11 mouse cellular contexts compared by ENCODE assay signal in genomic region chr3:95499024-95499423, GRCm38 (mm10). TPM values are rescaled to one million over a fixed set of nuclear protein-coding genes. Genes with fewer than 3 reads are reported as not detected.
A peak's percentile ranks its signal among the peaks of the same experiment; 100 is the strongest.
DNase-seq lines count a peak whose midpoint lies in the region; ATAC-seq lines count a peak whose summit lies in the region.
"Had no signal": no experiment of that assay in that cellular context is flagged by ENCODE, and none has a peak within 500 bp of the region (broad histone marks: within the 10 kb centered on the region; RNA-seq: fewer than 3 reads in every experiment).

Ctsk (plus strand) TSS chr3:95499256.

- intact Hi-C loops in heart, postnatal 14 days (cut with DNase I): no loop called here

- H3K4me2 ChIP-seq in hindbrain, embryonic 12.5 days (replicated peaks): peak within 1 kb of the TSS; percentile 24; the same call in 1 of the 2 replicates
- no peak within 1 kb of the TSS for H3K4me2 ChIP-seq in neural tube, embryonic 11.5 days (ENCODE audit: low read depth)
- H3K4me2 ChIP-seq: liver, embryonic 13.5 days had no signal

- H3K36me3 ChIP-seq in hindbrain, embryonic 12.5 days: peaks cover 23% of the 10 kb centered on the region
- H3K36me3 ChIP-seq in hindbrain, embryonic 10.5 days: peaks cover 28% of the 10 kb centered on the region
- no peaks in the 10 kb centered on the region; the same call in 1 of the 2 replicates for H3K36me3 ChIP-seq in neural tube, embryonic 11.5 days (ENCODE audit: control insufficient read depth, insufficient read depth, low read length)

- no peak for DNase-seq in hindbrain, embryonic 10.5 days (ENCODE audit: low spot score)
- no peak for DNase-seq in neural tube, embryonic 11.5 days (ENCODE audit: low spot score)
- no peak for DNase-seq in neural tube, embryonic 10.5 days (ENCODE audit: extremely low spot score, low spot score)
- no peak for DNase-seq in heart, postnatal 14 days
- DNase-seq in right cerebral cortex, postnatal 25 days: no peak
- no peak for DNase-seq in thymus, adult 18-20 months
- no peak for DNase-seq in frontal cortex, postnatal 14 days (ENCODE audit: low spot score in 2 of 2)
- DNase-seq: forebrain, postnatal 0 days; liver, embryonic 13.5 days; thymus, postnatal 25 days had no signal

- peaks cover 4% of the 10 kb centered on the region; the same call in 1 of the 2 replicates for H3K4me1 ChIP-seq in hindbrain, embryonic 12.5 days
- peaks cover 10% of the 10 kb centered on the region for H3K4me1 ChIP-seq in hindbrain, embryonic 10.5 days (replicated peaks)
- H3K4me1 ChIP-seq in neural tube, embryonic 11.5 days (ENCODE audit: control insufficient read depth, insufficient read depth, low read length): no peaks in the 10 kb centered on the region
- H3K4me1 ChIP-seq: liver, embryonic 13.5 days had no signal

- ATAC-seq in hindbrain, embryonic 12.5 days (ENCODE audit: low FRiP score): no peak
- ATAC-seq in neural tube, embryonic 11.5 days (ENCODE audit: insufficient read depth, low FRiP score, low TSS enrichment): no peak
- ATAC-seq: forebrain, postnatal 0 days had no signal

- no peaks in the 10 kb centered on the region for H3K27me3 ChIP-seq in hindbrain, embryonic 12.5 days
- H3K27me3 ChIP-seq in hindbrain, embryonic 10.5 days (ENCODE audit: insufficient read depth, poor library complexity, severe bottlenecking): no peaks in the 10 kb centered on the region
- H3K27me3 ChIP-seq in neural tube, embryonic 11.5 days (ENCODE audit: control insufficient read depth, insufficient read depth, low read length): no peaks in the 10 kb centered on the region
- H3K27me3 ChIP-seq: liver, embryonic 13.5 days had no signal

- WGBS in hindbrain, embryonic 12.5 days: 82% methylated on average over 7 of the region's 7 CpGs
- 83% methylated on average over 7 of the region's 7 CpGs for WGBS in hindbrain, embryonic 10.5 days
- 88% methylated on average over 7 of the region's 7 CpGs for WGBS in neural tube, embryonic 11.5 days

- H3K9ac ChIP-seq in hindbrain, embryonic 12.5 days: no peak within 1 kb of the TSS
- no peak within 1 kb of the TSS for H3K9ac ChIP-seq in neural tube, embryonic 11.5 days (ENCODE audit: low read length)
- H3K9ac ChIP-seq: forebrain, postnatal 0 days; liver, embryonic 13.5 days had no signal

- no peak within 1 kb of the TSS; the same call in 1 of the 2 replicates for H3K4me3 ChIP-seq in hindbrain, embryonic 12.5 days
- H3K4me3 ChIP-seq in hindbrain, embryonic 10.5 days: no peak within 1 kb of the TSS
- no peak within 1 kb of the TSS for H3K4me3 ChIP-seq in neural tube, embryonic 11.5 days (ENCODE audit: low read depth, low read length)
- H3K4me3 ChIP-seq: liver, embryonic 13.5 days had no signal

- H3K27ac ChIP-seq in hindbrain, embryonic 12.5 days: no peak within 1 kb of the TSS
- H3K27ac ChIP-seq in hindbrain, embryonic 10.5 days: no peak within 1 kb of the TSS
- H3K27ac ChIP-seq in neural tube, embryonic 11.5 days (ENCODE audit: low read depth, low read length): 0 out of 2 replicates have a peak within 1 kb of the TSS, but pooled peaks have one; percentile 14
- H3K27ac ChIP-seq: liver, embryonic 13.5 days had no signal

- H3K9me3 ChIP-seq in hindbrain, embryonic 12.5 days (replicated peaks): no peaks in the 10 kb centered on the region
- H3K9me3 ChIP-seq in hindbrain, embryonic 10.5 days: no peaks in the 10 kb centered on the region
- no peaks in the 10 kb centered on the region for H3K9me3 ChIP-seq in neural tube, embryonic 11.5 days (ENCODE audit: control insufficient read depth, low read length)
- H3K9me3 ChIP-seq: liver, embryonic 13.5 days had no signal

RNA-seq across cellular contexts. Expression of gene Ctsk, which starts in this region (rescaled TPM):
- 18.3 and 20.2 TPM in 2 replicates for polyA plus RNA-seq in hindbrain, embryonic 12.5 days (2016; fragmentation: Nextera tagmentation; extraction: Ambion mirVana)
- polyA plus RNA-seq in hindbrain, embryonic 10.5 days (2016; fragmentation: Nextera tagmentation; extraction: Ambion mirVana): 3.7 and 5.9 TPM in 2 replicates
- polyA plus RNA-seq in neural tube, embryonic 11.5 days (2014; fragmentation: Nextera tagmentation; extraction: Ambion mirVana): 7.3 and 8.4 TPM in 2 replicates
- 10 to 100 TPM; 13.6 to 14.3 TPM for total RNA-seq in heart, postnatal 14 days (2021)
